Mouse (Mus musculus) MEL-GATA-1-ER (cell line): ENCODE results near the gene Gns.
A peak's percentile ranks its signal among the peaks of the same experiment; 100 is the strongest.

Experiments used
- DNase-seq: peaks from one replicate; pipeline ENCODE4 v3.0.0-alpha.2; 2012; ENCODE audit warnings: low read depth; ENCODE audit errors: extremely low read depth

Gns gene

DNA sequence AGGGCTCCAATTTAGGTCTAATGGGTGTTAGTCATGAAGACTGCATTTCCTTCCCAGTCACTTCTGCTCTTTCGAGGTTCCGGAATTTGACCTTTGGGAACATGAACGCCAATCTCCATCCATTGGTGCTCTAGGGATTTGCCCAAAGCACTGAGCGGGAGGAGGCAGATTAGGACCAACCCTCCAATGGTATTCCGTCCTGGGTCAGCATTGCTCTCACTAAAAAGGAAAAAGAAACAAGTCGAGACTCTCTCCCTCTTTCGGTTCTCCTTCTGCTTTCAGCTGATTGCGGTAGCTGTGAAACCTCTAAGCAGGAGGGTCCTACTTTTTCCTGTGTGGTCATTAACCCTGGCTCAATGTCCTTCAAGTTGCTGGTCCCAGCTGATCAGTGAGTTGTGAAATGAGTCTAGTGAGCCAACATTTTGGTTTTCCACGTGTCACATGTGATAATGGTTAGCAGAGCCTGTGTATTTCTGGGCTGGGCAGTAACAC is 937 bp downstream of the Gns start:
- no peak for DNase-seq

DNA sequence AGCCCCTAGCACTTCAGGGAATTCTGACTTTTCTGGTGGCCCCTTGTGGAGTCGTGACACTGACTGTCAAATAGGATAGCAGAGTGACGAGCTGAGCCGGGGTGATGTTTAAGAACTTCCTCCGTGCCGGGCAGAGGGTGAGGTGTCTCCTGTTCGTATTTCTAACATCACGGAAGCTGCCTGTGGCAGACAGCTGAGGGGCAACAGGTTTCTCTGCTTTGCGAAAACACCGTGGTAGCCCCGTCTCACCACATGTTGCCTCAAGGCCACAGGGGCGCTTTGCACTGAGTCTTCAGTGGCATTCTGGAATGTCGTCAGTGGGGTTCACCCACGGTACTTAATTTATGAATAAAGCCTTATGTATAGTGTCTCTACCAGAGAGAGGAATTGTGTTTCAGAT is 2.4 kb downstream of the Gns start:
- DNase-seq, result no peak

DNA sequence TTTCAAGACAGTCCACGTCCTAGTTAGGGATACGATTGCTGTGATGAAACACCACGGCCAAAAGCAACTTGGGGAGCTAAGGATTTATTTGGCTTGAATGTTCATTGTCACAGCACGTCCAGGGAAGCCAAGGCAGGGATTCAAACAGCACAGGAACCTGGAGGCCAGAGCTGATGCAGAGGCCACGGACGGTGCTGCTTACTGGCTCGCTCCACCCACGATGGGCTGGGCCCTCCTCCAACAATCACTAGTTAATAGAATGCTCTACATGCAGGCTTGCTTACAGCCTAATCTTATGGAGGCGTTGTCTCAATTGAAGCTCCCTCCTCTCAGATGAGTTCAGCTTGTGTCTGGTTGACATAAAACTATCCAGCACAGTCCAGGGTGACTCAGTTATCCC is 2.9 kb downstream of the Gns start:
- DNase-seq, result no peak

DNA sequence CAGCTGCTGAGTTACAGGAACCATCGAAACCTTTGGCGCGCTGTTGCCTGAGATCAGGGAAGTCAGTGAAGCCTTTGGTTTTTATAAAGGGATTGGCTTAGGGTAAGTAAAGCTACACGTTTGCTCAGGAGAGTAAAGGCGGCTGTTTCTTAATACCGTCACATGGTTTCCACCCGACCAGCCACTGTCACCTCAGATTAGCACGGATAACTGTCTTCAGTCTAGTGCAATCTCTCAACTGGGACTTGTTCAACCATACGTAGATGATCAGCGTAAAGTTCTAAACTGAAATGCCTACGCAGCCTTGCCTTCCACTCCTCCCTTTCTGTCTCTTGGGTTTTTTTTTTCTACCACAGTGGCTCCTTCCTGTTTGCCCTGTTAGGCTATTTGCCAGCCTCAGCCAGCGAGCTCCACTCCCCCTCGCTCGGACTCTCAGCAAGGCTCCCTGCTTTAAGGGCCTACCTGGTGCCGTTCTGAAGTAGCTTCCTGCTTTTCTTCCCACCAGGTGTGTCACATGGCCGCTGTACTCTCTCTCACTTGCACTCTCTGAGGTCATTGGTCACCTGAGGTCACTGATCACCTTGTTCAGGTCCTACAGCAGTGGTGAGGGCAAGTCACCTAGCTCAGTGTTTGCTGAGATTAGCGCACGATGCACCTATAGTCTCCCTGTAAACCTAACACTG is 4.0 kb downstream of the Gns start:
- no peak for DNase-seq

DNA sequence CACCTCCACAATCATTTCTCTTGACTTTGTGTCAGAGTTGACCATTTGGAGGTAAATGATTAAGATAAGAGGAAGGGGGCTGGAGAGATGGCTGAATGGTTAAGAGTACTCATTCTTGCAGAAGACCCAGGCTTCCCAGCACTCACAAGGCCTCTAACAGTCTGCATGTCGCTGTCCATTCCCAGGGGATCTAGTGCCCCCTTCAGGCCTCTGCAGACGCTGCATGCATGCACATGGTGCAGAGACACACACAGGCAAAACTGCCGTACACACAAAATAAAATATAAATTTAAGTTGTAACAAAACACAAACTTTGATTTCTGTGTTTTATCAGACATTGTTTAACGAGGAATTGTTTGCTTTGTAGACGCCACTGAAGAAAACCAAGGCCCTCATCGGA is 5.9 kb downstream of the Gns start:
- DNase-seq, result no peak

DNA sequence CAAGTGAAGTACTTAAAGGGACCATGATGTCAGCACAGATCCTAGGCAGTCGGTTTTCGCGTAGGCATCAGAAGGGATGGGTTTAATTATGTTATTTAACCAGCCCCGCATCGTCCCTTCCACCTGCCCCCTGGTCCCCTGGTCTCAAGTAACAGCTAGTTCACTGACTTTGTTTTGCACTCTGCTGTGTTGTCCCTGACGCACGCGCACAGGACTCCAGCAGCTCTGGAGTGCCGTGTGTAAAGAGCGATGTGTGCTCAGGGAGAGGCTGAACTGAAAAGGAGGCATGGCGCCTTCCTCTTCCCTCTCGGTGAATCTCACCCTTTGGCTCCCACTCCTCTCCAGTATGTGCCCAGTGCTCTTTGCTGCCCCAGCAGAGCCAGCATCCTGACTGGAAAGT is 9.1 kb downstream of the Gns start:
- no peak for DNase-seq

DNA sequence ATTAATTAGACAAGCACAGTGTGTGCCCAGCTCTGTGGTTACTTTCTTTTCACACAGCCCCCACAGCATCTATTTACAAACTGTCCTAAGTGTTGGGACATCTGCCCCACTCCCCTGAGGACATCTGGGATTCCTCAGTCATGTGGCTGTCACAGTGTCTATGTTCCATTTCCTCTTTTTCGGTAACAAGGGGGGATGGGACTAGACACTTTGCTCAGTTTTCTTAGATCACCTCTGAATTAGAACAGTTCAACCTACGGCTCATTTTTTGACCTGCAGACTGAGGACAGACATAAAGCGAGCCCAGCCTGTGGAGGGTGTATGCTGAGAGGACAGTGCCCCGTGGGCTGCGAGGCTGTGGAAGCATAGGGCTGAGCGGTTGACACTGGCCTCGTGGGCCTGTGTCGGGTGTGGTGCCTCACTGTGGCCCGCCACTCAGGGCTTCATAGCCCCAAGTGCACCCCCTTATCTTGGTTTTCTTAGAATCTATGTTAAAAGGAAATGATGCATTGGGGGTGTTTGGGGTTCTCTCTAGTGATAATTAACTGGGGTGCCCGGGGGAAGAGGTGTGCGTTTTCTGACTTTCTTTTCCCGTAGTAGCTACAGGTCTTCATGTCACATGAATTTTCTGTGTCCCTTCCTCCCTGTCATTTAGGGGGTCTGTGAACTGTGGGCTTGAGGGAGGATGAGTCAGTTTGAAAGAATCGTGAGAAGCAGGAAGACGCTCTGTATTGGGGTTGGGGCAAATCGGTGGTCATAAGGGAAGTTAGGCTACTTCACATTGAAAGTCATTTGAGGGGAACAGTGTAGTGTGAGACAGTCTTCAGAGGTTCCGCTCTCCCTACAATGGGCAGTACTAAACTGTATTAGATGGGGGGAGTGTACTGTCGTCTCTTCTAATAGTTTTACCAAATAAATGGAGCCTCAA is 10.1 kb downstream of the Gns start:
- peak; percentile 85 for DNase-seq

DNA sequence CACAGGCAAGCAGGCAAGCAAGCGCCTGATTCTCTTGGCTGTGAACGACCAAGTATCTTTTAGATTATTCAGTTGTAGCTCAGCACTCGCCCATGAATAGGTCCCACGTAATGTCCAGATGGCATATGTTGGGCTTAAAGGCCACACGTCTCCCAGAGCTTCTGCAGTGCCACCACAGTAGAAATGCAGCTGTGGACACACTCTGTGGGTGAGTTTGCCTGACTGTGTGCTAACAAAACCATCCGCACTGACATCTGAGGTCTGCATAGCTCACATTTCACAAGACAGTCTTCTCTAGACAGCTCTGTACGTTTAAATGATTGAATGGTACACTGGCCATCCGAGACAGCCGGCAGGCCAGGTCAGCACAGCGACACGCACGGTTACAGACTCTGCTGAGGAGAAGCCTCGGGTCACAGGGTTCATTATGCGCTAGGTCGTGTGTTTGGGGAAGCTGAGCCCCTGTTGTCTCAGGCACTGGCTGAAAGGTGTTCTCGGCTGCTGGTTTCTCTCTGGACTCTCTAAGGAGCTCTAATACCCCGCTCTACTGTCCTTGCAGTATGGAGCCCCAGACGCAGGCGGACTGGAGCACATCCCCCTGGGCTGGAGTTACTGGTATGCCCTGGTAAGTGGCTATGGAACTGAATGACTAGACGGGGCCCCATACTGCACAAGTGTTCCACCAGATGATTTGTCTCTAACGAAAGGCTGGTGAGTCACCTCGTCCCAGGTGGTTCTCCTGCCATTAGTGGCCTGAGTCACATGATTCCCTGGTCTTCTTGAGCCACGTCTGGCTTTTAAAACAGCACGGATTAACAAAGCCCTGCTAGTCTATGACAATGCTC is 11.0 kb downstream of the Gns start:
- no peak for DNase-seq

DNA sequence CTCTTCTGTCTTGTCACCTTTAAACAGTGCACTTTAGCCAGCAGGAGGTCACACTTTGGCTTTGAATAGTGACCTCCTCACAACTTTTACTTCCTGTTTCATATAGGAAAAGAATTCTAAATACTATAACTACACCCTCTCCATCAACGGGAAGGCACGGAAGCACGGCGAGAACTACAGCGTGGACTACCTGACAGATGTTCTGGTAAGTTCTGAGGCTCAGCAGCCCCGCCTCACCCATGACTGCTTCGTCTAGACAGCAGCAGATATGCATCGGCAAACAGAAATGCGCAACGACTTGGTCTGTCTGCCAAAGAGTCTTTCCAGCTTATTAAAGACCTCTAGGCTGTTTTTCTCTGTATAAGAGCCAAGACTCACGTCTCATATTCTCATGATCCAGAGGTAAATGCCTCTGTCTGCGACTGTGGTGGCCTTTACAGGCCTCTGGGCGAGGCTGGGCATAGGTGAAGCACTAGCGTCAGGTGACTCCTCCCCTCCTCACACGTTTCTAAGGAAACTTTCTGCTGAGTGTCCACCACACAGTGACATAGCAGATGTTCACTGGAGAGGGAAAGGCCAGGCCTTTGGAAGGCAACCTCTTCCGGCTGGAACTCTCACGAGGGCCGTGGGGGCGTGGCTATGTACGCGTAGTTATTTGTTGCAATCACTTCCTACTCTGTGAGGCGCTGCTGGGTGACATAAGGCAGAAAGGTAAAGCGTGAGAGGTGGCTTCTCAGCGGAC is 11.8 kb downstream of the Gns start:
- no peak for DNase-seq

DNA sequence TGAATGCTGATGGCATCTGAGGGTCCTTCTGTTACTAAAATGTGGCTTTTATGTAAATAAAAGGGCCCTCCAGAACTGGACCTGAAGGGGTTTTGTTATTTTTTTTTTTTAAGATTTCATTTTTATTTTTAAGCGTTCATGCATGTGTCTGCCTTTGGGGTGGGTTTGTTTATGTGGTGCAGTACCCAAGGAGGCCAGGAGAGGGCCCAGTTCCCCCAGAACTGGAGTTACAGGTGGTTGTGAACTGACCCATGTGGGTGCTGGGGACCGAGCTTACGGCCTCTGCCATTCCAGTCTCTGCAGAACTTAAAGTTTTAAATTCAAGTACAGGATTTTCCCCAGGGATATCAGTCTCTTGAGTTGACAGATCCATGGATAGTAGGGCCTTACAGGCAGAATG is 14.5 kb downstream of the Gns start:
- no peak for DNase-seq

DNA sequence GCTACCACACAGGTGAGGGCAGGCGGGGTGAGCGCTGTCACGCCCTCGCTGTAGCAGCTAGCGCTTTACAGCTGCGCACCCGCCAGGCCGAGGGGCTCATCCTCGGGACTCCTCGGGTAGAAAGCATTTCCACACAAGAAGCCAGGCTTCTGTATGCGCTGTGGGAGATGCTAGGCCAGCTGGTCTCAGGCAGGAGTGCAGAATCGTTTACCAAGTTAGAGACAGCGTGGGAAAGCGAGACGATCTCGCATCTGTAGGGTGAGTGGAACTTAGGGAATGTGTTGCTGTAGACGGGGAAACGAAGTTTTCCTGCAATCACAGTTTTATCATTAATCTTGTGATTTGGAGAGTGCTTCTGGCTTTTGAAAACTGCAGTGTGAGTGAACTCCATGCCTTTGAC is 16.4 kb downstream of the Gns start:
- no peak for DNase-seq

DNA sequence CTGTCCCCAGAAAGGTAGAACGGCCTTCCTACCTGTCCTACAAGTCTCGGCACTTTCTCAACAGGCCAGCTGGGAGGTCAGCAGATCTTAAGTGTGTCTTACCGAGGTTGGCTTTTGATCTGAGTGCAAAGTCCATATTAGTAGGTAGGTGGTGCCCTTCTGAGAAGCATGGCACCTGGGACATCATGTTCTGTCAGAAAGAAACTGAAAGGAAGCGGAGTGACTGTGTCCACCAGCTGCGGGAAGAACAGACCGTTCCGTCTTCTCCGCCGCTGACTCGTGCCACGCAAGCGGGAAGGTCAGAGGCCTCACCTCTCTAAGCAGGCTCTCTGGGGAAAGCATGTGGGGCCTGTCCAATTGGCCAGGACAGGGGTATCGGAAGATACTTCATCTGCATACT is 19.8 kb downstream of the Gns start:
- DNase-seq, result no peak

DNA sequence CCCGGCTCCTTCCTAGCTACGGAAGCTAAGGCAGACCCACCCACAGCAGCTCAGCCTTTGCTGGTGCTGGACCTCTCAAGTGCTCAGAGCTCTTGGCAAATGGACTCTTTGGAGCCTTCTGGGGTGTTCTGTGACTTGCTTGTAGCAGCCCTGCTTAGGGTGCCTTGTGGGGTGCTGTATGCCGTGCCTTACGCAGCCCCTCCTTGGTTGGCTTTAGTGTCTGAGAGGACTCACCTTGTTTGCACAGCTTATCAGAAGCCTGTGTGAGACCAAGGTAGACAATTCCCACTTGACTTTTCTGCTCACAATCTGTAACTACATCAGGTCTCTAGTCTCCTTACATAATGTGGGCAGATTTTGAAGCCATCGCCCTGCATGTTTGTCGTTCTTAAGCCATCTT is 20.8 kb downstream of the Gns start:
- DNase-seq, result no peak

DNA sequence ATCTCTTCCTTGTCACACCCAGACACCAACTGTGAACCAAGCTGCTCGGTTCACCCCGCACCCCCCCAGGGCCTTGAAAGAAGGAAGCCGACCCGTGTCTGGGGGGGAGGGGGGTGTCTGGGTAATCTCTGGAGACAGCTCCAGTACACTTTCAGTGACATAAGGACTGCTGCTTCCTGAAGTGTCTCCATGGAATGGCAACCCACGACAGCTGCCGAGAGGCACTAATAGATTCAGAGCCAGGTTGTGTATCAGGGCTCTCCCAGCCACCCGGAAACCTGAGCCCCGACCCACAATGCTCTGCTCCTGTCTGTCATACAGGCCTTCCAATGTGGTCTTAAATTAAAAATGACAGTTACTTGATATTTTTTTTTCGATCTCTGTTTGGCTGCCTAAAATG is 21.5 kb downstream of the Gns start:
- no peak for DNase-seq

DNA sequence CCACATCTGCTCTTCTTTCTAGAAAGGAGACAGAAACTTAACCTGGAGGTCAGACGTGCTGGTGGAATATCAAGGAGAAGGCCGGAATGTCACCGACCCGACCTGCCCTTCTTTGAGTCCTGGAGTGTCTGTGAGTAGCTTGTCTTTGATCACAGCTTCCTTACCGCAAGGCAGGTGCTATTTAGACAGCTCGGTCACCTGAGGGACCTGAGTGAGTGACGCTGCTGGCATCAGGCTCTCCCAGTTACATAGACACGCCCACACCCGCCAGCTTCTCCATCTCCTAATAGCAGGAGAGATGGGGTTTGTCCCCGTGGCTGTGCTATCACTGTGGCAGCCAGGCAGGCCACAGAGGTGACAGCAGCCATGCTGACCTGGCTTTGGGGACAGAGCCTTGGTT is 25.7 kb downstream of the Gns start:
- DNase-seq, result no peak

DNA sequence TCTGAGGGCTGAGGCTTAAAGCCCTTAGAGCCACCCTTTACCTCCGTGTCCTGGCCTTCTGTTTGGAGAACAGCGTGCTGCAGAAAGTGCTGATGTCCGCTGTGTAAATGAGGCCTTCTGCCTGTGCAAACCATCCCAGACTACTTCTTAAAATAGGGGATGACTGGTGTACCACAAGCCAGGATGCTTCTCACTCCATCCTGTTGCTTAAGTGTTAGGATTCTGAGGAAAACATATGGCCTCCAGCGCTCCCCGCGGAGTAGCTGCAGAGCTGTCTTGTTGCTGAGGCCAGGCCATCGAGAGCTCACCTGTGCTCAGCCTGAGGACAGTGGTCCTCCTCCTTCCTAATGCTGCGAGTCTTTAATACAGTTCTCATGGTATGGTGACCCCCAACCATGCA is 27.0 kb downstream of the Gns start:
- no peak for DNase-seq

DNA sequence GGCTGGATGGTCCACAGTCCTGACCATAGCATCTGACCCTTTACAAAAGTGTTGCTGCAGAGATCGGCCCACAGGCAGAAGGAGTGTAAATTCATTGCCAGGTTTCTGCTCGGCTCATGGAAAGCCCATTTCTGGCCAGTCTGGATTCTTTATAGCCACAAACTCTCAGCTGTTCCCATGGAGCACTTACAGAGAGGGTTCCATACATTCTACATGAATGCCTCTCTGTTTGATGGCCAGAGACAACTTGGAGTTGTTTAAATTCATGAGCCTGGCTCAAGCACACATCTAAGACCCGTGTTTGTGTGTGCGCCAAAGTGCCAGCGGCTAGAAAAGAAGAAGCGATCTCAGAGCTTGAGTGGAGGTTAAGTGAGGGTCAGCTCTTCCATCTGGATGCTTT is 29.4 kb downstream of the Gns start:
- DNase-seq, result no peak

DNA sequence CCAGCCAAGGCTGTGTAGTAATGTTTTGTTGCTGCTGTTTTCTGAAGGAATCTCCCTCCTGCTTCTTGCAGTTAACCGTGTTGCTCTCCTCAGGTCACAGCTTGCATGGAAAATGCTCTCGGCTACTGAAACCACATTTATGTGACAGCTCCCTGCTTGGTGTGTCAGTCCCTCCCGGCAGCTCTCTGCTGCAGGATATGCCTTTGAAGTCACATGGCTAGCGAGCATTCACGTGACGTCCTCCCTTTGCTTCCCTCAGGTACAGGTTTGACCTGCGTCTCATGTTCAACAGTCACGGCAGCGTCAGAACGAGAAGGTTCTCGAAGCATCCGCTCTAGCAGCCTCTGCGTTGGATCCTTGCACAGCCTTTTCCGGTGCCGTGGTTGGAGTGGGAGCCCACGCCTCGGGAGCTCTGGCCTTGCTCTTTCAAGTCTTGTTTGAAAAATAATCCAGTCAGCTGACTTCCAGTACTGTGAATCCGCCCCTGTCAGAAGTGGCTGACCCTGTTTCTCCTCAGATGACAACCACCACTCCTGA is 30.0 kb downstream of the Gns start:
- no peak for DNase-seq

DNA sequence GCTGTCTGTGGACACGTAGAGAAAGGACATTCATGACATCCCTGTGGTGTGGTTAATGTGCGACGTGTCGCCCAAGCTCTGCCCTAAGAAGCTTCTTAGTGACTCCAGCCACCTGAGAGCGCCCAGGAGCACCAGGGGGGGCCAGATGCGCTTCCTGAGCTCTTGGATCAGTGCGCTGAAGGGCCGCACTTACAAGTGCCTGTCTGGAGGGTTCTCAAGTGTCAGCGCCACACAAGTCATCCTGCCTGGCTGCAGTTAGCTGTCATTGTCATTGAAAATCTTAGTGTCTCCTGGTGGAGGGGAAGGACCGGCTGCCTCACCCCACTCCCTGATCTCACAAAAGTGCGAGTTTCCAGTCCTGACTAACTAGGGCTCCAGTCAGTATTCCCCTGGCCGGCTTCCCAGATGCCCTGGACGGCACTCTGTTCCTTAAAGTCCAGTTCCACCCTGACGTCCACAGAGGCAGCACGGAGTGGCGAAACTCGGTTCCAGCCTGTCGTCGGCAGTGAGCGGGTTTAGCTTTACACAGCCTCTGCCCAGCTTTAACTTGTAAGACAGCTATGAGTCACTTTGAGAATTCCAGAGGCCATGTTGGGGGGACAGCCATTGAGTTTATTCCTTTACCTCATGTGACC is 30.8 kb downstream of the Gns start:
- no peak for DNase-seq

DNA sequence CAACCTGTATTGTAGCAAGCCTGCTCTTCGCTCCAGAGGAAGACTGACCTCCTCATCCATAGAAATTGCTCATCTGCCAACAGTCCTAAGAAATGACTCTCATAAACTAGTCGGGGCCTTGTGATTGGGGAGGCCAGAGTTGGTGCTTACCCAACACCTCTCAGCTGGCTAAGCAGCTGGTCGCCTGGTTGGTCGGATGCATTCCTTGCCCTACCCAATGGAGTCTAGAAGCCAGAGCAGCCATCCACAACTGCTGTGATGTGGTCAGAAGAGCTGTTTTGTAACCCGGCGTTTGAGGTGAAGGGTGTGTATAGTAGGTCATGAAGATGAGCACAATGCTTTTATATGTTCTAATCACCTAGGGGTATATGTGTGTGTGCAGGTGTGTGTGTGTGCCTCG is 33.7 kb downstream of the Gns start:
- DNase-seq, result no peak
